Mouse (Mus musculus) heart, postnatal 4 days (tissue): ENCODE results near the gene Rnf227. TPM values are rescaled to one million over a fixed set of nuclear protein-coding genes. Genes with fewer than 3 reads are reported as not detected.
A peak's percentile ranks its signal among the peaks of the same experiment; 100 is the strongest.

ENCODE experiments used
- DNase-seq: peaks from one replicate; pipeline ENCODE4 v3.0.0; 2021
- total RNA-seq, 2 experiments: library from RNA; stranded (reverse); gene quantifications; 2 replicates each; pipeline ENCODE4 v1.2.3; 2021

The Rnf227 gene
- total RNA-seq, 2 experiments from 2014 or later = 2.4 to 3.1 TPM

- DNase-seq = peak; percentile 85
These were observed 8.3 kb upstream of the Rnf227 start for GRCm38 (mm10) chr11:69331929-69332405.

DNA sequence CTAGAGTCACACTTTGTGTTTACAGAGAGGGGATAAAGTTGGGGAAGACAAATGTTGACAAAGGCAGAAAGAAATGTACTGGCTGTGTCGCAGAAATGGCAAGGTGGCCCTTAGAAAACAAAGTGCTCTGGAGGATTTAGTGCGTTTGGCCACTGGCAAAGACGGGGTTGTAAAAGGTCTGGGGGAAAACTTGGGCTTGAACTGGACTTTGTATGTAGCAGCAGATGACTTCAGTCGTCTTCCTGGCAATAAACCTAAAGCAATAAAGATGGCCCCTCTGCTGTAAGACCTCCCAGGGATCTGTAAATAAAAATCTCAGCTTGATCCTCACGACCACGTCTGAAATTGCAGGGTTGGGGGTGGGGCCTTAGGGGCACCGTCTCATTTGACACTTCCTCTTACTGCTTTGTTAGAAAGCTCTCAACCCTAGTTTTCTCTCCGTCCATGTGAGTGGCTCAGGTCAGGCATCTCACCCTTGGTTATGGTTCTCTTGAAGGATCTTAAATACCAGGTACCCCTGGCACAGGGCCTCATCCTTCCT lies 7.5 kb upstream of the Rnf227 start:
- no peak for DNase-seq

DNA sequence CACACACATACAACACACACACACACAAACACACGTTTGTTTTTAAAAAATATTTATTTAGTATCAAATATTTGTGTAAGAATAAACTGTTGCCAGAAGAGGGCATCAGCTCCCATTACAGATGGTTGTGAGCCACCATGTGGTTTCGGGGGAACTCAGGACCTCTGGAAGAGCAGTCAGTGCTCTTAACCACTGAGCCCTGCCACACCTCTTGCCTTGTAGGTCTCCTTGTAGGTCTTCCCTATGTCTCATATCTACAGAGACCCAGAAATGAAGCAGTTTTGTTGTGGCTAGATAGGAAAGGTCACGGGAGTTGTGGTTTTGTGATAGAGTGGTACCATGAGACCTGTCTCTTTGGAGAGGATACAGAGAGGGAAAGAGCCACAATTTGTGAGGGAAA lies 6.3 kb upstream of the Rnf227 start:
- DNase-seq = no peak

- no peak for DNase-seq
These were observed 5.5 kb upstream of the Rnf227 start for GRCm38 (mm10) chr11:69334796-69335195.

GRCm38 (mm10) chr11:69346441-69346840 lies 6.2 kb downstream of the Rnf227 start:
- DNase-seq = no peak

GRCm38 (mm10) chr11:69356544-69356943 lies 16.3 kb downstream of the Rnf227 start:
- no peak for DNase-seq

GRCm38 (mm10) chr11:69357690-69358089 lies 17.4 kb downstream of the Rnf227 start:
- DNase-seq = no peak

GRCm38 (mm10) chr11:69362021-69362420 lies 21.8 kb downstream of the Rnf227 start:
- DNase-seq = no peak

- DNase-seq = no peak
These were observed 22.2 kb downstream of the Rnf227 start for GRCm38 (mm10) chr11:69362479-69362878.

- no peak for DNase-seq
These were observed 24.1 kb downstream of the Rnf227 start for GRCm38 (mm10) chr11:69364376-69364775.

- peak; percentile 99 for DNase-seq
These were observed 24.6 kb downstream of the Rnf227 start for GRCm38 (mm10) chr11:69364910-69365309.

DNA sequence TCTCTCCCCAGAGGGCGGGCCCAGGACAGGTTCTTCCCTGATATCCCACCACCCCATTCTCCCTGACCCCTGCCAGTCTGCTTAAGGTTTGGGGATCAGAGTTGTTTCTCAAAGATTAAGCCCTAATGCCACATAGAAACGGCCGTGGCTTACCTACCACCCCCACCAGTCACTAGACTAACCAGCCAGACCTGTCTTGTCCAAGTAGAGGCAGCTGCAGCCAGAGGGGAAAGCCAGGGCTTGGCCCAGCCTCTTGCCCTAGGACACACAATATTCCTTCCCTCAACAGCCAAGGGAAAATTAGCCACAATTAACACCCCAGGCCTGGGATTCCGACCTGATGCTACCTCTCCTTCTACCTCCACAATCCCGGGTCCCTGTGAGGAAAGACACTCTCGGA lies 25.5 kb downstream of the Rnf227 start:
- DNase-seq = no peak

GRCm38 (mm10) chr11:69366157-69366854 lies 26.0 kb downstream of the Rnf227 start:
- peak; percentile 97 for DNase-seq

GRCm38 (mm10) chr11:69366855-69367615 lies 26.8 kb downstream of the Rnf227 start:
- no peak for DNase-seq

DNA sequence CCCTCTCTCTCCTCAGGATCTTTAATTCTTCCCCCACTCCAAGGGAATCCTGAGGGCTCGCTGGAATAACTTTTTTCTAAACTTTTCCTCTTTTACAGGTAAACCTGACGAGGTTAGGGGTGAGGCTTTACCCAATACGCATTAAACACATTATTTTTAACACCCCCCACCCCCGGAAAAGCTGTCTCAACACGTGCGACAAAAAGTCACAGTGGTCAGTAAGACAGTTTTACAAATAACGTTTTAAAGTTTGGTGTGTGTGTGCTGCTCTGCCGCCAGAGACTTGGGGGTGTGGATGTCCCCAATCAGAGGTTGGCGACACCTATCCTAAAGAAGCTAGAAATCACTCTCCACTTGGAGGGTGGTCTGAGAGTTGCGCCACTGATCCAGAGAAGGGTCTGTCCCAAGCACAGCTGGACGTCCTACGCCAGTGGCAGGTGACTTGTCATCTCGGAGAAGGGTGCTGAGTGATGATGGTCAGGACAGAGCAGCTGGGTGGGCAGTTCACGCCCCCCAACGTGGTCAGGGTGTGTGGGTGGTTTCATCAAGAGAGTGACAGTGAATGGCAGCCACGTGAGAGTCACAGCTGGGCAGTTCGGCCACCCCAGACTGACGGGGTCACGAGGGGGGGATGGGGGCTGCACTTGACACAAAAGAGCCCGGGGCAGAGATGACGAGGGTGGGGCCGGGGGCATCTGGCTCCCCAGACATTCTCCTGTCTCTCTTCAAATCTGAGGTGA lies 27.5 kb downstream of the Rnf227 start:
- peak; percentile 50 for DNase-seq

GRCm38 (mm10) chr11:69368356-69369214 lies 28.3 kb downstream of the Rnf227 start:
- peak; percentile 53 for DNase-seq

GRCm38 (mm10) chr11:69369215-69369989 lies 29.1 kb downstream of the Rnf227 start, which contains the start of gene Chd3:
Gene Chd3, minus strand, starts transcription at chr11:69369406.
- DNase-seq = no peak

DNA sequence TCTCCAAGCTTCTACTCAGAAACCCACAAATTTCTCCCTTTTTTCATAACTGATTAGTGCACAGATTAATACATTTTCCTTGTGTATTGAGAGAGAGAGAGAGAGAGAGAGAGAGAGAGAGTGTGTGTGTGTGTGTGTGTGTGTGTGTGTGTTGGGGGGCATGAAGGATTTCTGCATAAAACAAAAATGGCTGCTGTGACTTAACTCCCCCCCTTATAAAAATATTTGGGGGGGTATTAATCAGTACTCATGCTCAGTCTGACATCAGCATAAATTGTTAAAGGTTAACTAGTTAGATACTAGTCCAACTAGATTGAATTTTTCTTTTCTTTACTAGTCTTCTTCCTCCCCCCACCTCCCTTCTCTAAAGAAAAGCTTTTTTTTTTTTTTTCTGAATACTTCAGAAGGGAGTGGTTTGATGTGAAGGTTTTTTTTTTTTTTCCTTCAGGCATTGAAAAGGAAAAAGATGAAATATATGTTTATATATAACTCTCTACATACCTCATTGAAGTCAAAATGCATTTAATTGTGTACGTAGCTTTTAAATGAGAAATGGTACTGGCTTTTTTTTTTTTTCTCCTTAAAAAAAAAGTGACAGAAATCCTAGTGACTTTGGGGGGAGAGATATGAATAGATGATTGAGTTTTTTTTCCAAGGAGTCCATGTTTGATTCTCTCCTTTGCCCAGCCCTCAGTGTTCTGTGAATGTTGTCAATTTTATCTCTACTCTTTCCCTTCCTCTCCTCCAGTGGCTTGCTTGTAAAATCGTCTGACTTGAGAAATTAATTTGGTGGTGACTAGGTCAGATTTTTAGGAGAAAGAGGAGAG lies 29.9 kb downstream of the Rnf227 start:
- DNase-seq = no peak

GRCm38 (mm10) chr11:69370817-69371215 lies 30.6 kb downstream of the Rnf227 start:
- no peak for DNase-seq

GRCm38 (mm10) chr11:69371601-69372000 lies 31.3 kb downstream of the Rnf227 start:
- no peak for DNase-seq
